Mouse (Mus musculus) erythroblast, embryonic 14.5 days (primary cell): ENCODE results near the gene Polg2. TPM values are rescaled to one million over a fixed set of nuclear protein-coding genes. Genes with fewer than 3 reads are reported as not detected.
"Not testable (repeated sequence)": the region's sequence is repeated elsewhere in the genome, so short reads cannot be mapped to it uniquely, and the experiment has no call there.

Experiments used
- H3K27me3 ChIP-seq: 2 replicates; pipeline ENCODE4 v1.6.1; 2012; ENCODE audit warnings: inconsistent platforms; ENCODE audit not compliant: control insufficient read depth
- H3K36me3 ChIP-seq: 2 replicates; pipeline ENCODE4 v1.6.1; 2012; ENCODE audit warnings: mild to moderate bottlenecking, inconsistent platforms; ENCODE audit not compliant: control insufficient read depth
- H3K4me1 ChIP-seq: 2 replicates; pipeline ENCODE4 v1.6.1; 2012; ENCODE audit warnings: inconsistent platforms; ENCODE audit not compliant: control insufficient read depth
- H3K4me3 ChIP-seq: replicated peaks from 2 replicates; pipeline ENCODE3; 2012; ENCODE audit warnings: moderate library complexity, mild to moderate bottlenecking, inconsistent platforms
- H3K9me3 ChIP-seq: 2 replicates; pipeline ENCODE4 v1.6.1; 2012; ENCODE audit warnings: low read length, inconsistent platforms, mixed read lengths; ENCODE audit not compliant: control insufficient read depth
- GATA1 ChIP-seq: IDR thresholded peaks from 2 replicates; pipeline ENCODE4 v1.6.1; 2012; ENCODE audit warnings: low read length, inconsistent platforms, mixed read lengths
- TAL1 ChIP-seq: IDR thresholded peaks from 3 replicates; pipeline ENCODE4 v1.6.1; 2012; ENCODE audit warnings: low read length, inconsistent platforms, mixed read lengths
- polyA plus RNA-seq: library from polyadenylated mRNA; stranded (reverse); fragments of >175 nt; gene quantifications from 2 replicates; pipeline ENCODE4 v1.2.3, GENCODE M21; 2012

Polg2 gene
- polyA plus RNA-seq, 1 experiment, result 0.12 TPM

GRCm38 (mm10) chr11:106739116-106739515 is 40.2 kb downstream of the Polg2 start:
- H3K4me3 ChIP-seq, result no peak overlapping the region
- no peaks in the 10 kb centered on the region for H3K36me3 ChIP-seq
- no peak for TF ChIP-seq TAL1
- no peak for TF ChIP-seq GATA1
- H3K27me3 ChIP-seq, result no peaks in the 10 kb centered on the region
- H3K9me3 ChIP-seq, result no peaks in the 10 kb centered on the region
- H3K4me1 ChIP-seq, result no peaks in the 10 kb centered on the region

DNA sequence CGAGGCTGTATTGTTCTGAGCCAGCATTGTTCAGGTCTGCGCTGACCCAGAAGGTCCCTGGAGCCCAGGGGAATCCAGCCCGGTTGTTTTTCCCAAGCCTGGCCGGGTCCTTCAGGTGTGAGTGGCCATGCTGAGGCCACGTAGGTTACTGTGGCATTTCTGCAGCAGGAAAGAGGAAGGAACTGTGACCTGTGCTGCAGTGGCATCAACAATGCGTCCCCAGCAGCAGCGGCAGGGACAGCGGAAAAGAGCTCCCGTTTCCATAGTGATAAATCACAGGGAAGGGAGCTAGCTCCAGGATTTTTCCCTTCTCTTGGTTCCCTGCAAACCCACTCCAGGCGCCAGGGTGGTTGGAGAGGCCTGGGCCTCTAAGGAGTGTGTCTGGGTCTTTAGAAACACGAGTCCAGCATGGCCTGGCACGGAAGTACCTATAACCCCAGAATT is 42.1 kb downstream of the Polg2 start:
- Histone ChIP-seq H3K9me3 (no peaks in the 10 kb centered on the region), H3K27me3 (no peaks in the 10 kb centered on the region), H3K4me3 (no peak overlapping the region), H3K36me3 (no peaks in the 10 kb centered on the region), H3K4me1 (no peaks in the 10 kb centered on the region)
- no peak for TF ChIP-seq GATA1
- no peak for TF ChIP-seq TAL1

DNA sequence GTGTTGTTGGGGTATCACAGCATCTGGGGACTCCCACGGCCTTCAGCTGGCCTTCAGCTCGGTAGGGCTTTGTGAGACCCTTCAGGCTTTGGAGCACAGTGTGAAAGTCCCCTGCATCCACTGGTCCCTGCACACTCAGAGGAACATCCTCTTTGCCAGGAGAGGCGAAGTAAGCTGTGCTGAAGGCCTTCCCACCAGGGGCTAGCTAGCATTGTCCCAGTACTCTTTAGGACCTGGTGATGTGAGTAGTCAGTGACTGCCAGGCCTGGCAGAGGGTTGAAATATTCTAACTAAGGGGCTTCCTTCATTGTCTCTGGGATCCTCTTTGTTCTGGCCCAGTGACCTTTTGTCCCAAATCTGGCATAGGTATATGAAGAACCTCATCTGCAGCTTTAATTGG is 42.7 kb downstream of the Polg2 start:
- H3K4me1 ChIP-seq, result no peaks in the 10 kb centered on the region
- H3K9me3 ChIP-seq, result no peaks in the 10 kb centered on the region
- TF ChIP-seq TAL1 (no peak), GATA1 (no peak)
- H3K4me3 ChIP-seq, result no peak overlapping the region
- H3K27me3 ChIP-seq, result no peaks in the 10 kb centered on the region
- H3K36me3 ChIP-seq, result no peaks in the 10 kb centered on the region

- Histone ChIP-seq H3K36me3 (no peaks in the 10 kb centered on the region), H3K27me3 (no peaks in the 10 kb centered on the region), H3K9me3 (no peaks in the 10 kb centered on the region), H3K4me1 (peaks cover 7% of the 10 kb centered on the region), H3K4me3 (no peak overlapping the region)
- TF ChIP-seq TAL1 (no peak), GATA1 (no peak)
Observed at GRCm38 (mm10) chr11:106730714-106731113, 48.6 kb downstream of the Polg2 start.

DNA sequence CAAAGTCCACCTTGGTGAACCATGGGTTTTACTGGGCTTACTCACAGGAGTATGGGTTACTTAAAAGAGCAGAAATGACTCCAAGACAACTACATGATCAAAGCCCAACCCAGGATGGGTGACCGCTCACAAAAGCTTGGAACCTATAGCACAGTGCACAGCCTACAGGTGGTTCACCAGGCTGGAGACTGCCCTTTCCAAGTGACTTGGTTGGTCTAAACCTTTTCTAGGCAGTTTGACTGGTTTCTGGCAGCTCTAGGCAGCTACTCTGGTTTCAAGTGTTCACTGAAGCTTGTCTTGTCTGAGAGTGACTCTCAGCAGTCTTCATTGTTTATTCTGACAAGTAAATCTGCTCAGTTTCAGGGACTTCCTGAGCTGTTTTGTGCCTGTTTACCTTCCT is 49.7 kb downstream of the Polg2 start:
- TF ChIP-seq TAL1 (no peak), GATA1 (no peak)
- H3K4me3 ChIP-seq, result no peak overlapping the region
- H3K36me3 ChIP-seq, result no peaks in the 10 kb centered on the region
- no peaks in the 10 kb centered on the region for H3K27me3 ChIP-seq
- no peaks in the 10 kb centered on the region for H3K9me3 ChIP-seq
- H3K4me1 ChIP-seq, result peaks cover 7% of the 10 kb centered on the region

- Histone ChIP-seq H3K4me1 (peaks cover 8% of the 10 kb centered on the region), H3K36me3 (no peaks in the 10 kb centered on the region), H3K4me3 (no peak overlapping the region), H3K27me3 (no peaks in the 10 kb centered on the region), H3K9me3 (no peaks in the 10 kb centered on the region)
- TF ChIP-seq GATA1 (no peak), TAL1 (no peak)
Observed at GRCm38 (mm10) chr11:106728402-106729366, 50.7 kb downstream of the Polg2 start.

- H3K36me3 ChIP-seq, result no peaks in the 10 kb centered on the region
- no peaks in the 10 kb centered on the region for H3K27me3 ChIP-seq
- TF ChIP-seq GATA1, result no peak
- no peak for TF ChIP-seq TAL1
- H3K9me3 ChIP-seq, result no peaks in the 10 kb centered on the region
- peaks cover 14% of the 10 kb centered on the region for H3K4me1 ChIP-seq
- H3K4me3 ChIP-seq, result no peak overlapping the region
Observed at GRCm38 (mm10) chr11:106727967-106728366, 51.4 kb downstream of the Polg2 start.

- H3K9me3 ChIP-seq, H3K36me3 ChIP-seq, H3K4me3 ChIP-seq, H3K27me3 ChIP-seq: not testable (repeated sequence)
- H3K4me1 ChIP-seq, result peaks cover 20% of the 10 kb centered on the region
Observed at GRCm38 (mm10) chr11:106724916-106725235, 54.5 kb downstream of the Polg2 start.

DNA sequence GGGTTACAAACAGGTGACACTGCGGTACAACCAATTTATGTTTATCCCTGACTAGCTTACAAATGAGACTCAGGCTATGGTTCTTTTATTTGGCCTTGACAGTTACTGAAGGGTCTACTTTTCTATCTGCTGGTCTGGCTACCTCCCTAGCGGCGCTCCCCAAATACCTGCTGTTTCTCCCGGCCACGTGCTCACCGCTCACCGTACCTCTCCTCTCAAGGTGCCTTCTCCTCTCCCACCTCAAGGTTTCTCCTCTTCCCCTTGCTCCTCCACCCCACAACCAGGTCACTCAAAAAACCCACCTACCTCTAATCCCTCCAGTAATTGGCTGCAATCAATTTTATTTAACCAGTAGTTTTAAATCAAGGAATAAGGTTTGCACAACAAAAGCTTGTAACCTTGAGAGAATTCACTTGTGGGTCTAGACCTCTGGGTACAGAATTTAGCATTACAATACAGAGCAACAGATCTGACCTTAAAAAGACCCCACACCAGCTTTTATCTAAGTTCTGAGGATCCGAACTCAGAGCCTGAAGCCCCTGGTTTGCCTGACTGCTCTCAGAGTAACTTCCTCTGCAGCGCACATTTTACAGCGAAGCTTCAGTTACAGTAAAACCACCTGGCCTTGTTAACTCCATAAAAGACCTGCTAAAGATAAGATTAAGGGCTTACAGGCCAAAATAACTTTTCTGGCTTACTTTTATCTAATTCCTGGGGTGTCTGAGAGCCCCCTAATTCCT is 55.0 kb downstream of the Polg2 start:
- no peaks in the 10 kb centered on the region for H3K36me3 ChIP-seq
- TF ChIP-seq TAL1, result no peak
- no peak for TF ChIP-seq GATA1
- H3K4me1 ChIP-seq, result peaks cover 20% of the 10 kb centered on the region

More for the DNA sequence above, 55.0 kb downstream of the Polg2 start:
- no peaks in the 10 kb centered on the region for H3K9me3 ChIP-seq
- no peaks in the 10 kb centered on the region for H3K27me3 ChIP-seq
- no peak overlapping the region for H3K4me3 ChIP-seq
